Mouse (Mus musculus) kidney, adult 9 months (tissue): ENCODE measurements at regions not wholly inside any gene's neighbourhood (a gene's known extent, or its start where the extent isn't known, plus 50 kb on each side); places are given as distances from the start of the nearest gene placed in this dataset.

Source experiments
- DNase-seq: peaks from one replicate; pipeline ENCODE4 v3.0.0; 2022

GRCm38 (mm10) chr13:53697954-53698353 lies 225.1 kb upstream of the Msx2 start:
- no peak for DNase-seq

DNA sequence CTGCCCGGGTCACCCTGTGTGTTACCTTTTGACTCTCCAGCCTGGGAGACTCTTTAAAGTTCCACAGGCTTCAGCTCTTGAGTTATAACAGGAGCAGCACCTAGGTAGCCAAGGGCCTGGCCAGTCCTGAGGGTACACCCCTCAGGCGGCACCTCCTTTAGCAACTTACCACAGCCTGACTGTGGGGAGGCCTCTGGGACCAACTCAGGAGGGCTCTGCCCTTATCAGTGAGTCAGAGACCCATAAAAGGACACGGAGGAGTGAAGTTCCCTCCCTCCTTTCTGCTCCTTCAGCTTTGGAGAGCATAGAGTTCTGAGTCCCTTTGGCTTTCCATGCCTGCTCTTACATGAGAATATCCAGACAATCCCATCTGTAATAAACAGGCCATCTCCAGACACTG lies 222.5 kb upstream of the Msx2 start:
- DNase-seq, result peak; percentile 8

GRCm38 (mm10) chr13:53688934-53689333 lies 216.1 kb upstream of the Msx2 start:
- no peak for DNase-seq

DNA sequence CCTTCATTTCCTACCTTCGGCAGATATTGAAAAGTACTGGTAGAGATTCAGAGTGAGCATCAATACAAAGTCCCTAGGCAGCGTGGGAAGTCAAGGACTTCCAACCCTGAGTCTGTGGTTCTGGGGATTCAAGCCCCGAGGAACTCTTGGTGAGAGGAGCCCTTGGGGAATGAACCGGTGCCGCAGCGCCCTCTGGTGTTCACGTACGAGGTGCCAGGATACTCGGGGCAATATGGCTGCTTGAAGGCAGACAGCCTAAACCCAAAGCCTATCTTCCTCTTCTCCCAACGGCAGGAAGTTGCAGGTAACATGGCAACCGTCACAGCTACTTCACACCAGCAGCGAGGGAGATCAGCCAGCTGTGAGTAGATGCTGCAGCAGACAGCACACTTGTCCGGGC lies 215.6 kb upstream of the Msx2 start:
- DNase-seq, result peak; percentile 65

GRCm38 (mm10) chr13:53684498-53684897 lies 211.6 kb upstream of the Msx2 start:
- DNase-seq, result no peak

DNA sequence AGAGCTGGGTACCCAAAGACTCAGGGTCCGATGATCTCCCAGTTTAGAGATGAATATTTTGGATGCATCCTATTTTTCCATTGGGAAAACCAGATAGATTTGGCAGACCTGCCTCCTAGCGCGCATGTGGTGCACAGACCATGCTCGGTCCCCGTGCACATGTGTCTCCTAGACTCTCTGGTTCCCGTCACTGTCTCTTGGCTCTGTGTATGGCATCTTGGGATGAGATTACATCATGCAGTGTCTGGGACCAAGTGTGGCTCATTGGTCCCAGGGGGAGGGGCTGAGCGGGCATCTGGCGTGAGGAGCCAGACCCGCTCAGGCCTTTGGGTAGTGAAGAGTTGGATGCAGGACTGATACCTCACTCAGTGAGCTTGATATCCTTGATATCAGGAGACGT lies 204.3 kb upstream of the Msx2 start:
- no peak for DNase-seq

- DNase-seq, result no peak
Measured at GRCm38 (mm10) chr13:53670361-53670760, 197.5 kb upstream of the Msx2 start.

GRCm38 (mm10) chr13:53667518-53667917 lies 194.6 kb upstream of the Msx2 start:
- DNase-seq, result no peak

- DNase-seq, result no peak
Measured at GRCm38 (mm10) chr13:53665592-53665991, 192.7 kb upstream of the Msx2 start.

DNA sequence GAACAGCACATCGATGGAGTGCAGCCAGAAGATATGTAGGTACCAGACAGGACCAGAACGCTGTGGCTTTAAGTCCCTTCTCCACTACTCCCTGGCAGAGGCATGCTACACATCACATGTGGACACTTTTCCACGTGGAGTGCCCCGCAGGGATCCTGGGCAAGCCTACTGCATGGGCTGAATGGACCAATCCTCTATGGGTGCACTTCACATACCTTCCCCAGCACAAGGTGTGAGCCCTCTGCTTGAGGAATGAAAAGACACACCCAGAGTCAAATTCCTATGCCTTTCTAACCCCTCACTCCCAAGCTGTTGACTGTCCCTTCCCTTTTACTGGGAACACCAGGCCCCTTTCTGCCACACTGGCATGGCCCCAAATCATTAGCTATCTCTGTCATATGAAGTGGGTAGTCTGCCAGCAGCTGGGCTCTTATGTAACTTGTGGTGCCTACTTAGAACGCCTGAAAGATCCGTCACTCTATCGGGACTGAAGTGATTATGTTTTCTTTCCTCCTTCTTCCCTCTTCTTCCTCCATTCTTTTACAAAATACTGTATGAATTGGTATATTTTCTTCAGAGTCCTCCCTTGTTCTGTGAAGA lies 191.9 kb upstream of the Msx2 start:
- DNase-seq, result no peak

DNA sequence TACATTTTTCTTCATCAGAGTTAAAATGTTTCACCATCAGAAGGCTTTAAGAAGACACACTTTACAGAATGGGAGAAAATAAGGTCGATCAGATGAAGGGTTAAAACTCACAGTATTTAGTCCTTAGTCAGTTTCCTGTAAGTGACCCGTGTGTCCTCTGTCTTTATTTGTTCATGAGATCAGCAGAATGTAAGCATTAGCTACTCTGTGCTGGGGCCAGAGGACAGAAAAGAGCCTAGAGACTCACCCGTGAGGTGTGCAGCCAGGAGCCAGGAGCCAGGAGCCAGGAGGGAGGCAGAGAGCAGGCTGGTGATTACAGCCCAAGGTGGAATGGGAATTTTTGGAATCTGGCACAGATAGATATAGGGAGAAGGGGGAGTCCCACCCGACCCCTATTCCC lies 180.0 kb upstream of the Msx2 start:
- no peak for DNase-seq

DNA sequence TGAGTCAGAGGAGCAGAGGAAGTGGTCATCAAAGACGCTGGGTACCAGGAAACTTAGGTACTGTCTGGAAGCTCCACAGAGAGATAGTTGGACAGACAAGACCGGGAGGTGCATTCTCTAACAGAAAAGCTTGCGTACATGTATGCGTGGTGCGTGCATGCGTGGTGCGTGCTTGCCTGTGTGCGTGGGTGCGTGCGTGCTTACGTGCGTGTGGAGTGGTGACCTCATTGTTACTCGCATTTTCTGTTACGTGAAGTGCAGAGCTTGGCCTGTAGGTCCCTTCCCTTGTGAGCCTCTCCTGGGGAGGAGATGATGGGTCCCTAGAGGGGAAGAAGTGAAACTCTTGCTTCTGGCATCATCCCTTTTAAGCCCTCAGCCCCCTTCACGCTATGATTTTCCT lies 175.5 kb upstream of the Msx2 start:
- no peak for DNase-seq

- no peak for DNase-seq
Measured at GRCm38 (mm10) chr13:53642557-53642956, 169.7 kb upstream of the Msx2 start.

GRCm38 (mm10) chr13:53639584-53639983 lies 166.7 kb upstream of the Msx2 start:
- no peak for DNase-seq

DNA sequence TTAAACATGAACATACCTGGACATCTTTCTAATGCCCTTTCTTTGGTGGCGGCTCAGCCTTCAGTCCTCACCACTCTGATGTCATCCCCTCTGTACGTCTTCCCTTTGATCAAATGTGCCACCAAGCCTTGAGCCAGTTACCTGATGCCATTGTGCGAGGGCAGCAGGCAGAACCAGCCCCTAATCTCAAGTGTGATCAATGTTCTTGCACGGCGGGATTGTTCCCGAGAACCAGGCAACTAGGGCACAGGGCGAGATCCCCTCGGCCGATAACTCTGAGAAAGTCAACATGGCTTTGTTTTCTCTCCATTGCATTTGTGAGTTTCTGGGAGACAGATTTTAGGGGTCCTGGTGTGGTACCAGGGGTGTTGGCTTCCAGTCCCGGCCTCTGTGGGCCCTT lies 166.2 kb upstream of the Msx2 start:
- DNase-seq, result no peak

- no peak for DNase-seq
Measured at GRCm38 (mm10) chr13:53636011-53636410, 163.1 kb upstream of the Msx2 start.

GRCm38 (mm10) chr13:53634637-53635203 lies 161.8 kb upstream of the Msx2 start:
- DNase-seq, result no peak

- no peak for DNase-seq
Measured at GRCm38 (mm10) chr13:53598050-53598449, 125.2 kb upstream of the Msx2 start.

DNA sequence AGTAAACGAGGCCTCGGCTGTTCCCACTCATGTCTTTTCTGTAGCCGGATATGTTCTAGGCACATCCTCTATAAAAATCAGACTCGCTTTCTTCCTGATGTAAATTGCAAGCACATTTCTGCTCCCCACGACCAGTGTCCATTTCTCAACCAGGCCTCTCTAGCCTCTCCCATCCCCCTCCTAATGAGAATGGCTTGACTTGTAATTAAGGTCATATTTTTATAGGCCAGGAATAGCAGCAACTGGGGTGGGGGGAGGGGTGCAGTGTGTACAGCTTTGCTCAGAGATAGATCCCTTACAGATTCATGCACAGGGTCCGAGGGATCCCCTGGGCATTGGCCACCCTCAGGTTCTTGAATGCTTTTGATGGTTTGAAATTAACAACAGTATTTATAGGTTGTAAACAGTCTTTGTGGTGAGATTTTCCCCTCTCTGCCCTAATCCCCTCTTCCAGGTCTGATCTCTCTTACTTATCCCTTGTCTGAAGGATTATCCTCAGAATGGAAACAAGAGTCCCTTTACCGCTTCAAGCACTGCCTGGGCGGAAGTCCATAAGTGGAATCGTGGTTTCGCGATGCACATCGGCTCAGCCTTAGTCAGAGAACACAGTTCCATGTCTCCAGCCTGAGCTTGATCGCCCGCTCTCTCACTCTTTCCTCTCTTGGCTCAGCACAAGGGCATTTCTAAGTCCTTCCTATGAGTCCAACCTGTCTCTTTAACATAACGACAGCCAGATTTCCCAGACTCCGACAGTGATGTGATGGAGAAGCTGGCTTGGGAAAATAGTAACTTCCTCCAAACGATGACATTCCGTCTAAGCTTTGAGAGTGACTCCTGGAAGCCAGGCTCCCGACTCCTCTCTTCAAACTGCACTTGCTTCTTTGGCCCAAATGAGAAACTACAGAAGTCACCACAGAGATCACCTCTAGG lies 124.3 kb upstream of the Msx2 start:
- DNase-seq, result no peak

- no peak for DNase-seq
Measured at GRCm38 (mm10) chr13:53592755-53593154, 119.9 kb upstream of the Msx2 start.

- DNase-seq, result no peak
Measured at GRCm38 (mm10) chr13:53586771-53587170, 113.9 kb upstream of the Msx2 start.

DNA sequence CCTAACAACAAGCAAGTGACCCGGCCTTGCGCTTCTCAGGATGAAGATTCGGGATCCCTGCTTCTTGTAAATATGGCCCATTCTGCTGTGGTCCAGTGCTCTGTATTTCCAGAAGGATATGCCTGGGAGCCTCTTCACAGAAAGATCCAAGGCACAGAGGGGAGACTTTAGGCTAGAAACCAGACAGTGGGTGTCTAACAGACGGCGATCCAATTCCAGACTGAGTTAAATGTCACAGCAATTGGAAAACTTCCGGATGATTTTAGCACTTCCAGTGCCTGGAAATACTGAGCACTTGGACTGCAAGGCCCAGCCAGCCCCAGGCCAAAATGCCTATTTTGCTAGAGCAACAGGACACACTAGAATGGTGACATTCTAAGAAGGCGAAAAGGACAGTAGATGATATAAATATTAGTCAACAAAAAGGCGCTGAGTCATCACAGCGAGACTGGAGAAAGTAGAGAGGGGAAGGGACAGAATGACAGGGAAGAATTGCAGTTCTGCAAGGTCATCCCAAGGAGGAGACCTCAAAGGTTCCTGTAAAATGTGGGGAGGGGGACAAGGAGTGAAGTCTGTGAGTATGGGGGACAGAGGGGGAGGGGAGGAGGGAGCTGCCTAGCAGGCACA lies 111.7 kb upstream of the Msx2 start:
- DNase-seq, result no peak

- DNase-seq, result no peak
Measured at GRCm38 (mm10) chr13:53553876-53554577, 81.2 kb upstream of the Msx2 start.
